Mouse (Mus musculus) midbrain, embryonic 11.5 days (tissue): ENCODE data around the gene Gm20458. TPM values are rescaled to one million over a fixed set of nuclear protein-coding genes. Genes with fewer than 3 reads are reported as not detected.
A peak's percentile ranks its signal among the peaks of the same experiment; 100 is the strongest.

Experiments used
- ATAC-seq: fragments of 200-750 bp; cut with Nextera tagmentation; 2 replicates; pipeline ENCODE4 v1.8.0; 2017; ENCODE audit warnings: moderate TSS enrichment, moderate library complexity; ENCODE audit not compliant: low FRiP score
- DNase-seq: peaks from one replicate; pipeline ENCODE4 v3.0.0; 2015; ENCODE audit warnings: low spot score; ENCODE audit errors: missing footprints
- H3K27ac ChIP-seq: fragments of 300-500 bp; sonication (generic); 2 replicates; pipeline ENCODE4 v1.5.1; 2014; ENCODE audit warnings: low read depth, low read length
- H3K27me3 ChIP-seq: fragments of 300-500 bp; sonication (generic); 2 replicates; pipeline ENCODE4 v1.6.1; 2014; ENCODE audit warnings: mild to moderate bottlenecking, low read length, moderate library complexity, mixed read lengths; ENCODE audit not compliant: control insufficient read depth, insufficient read depth
- H3K36me3 ChIP-seq: fragments of 300-500 bp; sonication (generic); 2 replicates; pipeline ENCODE4 v1.6.1; 2014; ENCODE audit warnings: mild to moderate bottlenecking, low read length, moderate library complexity, mixed read lengths; ENCODE audit not compliant: control insufficient read depth, insufficient read depth
- H3K4me1 ChIP-seq: fragments of 300-500 bp; sonication (generic); 2 replicates; pipeline ENCODE4 v1.6.1; 2014; ENCODE audit warnings: low read length; ENCODE audit not compliant: control insufficient read depth, insufficient read depth
- H3K4me2 ChIP-seq: fragments of 300-500 bp; sonication (generic); 2 replicates; pipeline ENCODE4 v1.6.1; 2014; ENCODE audit warnings: mild to moderate bottlenecking, moderate library complexity
- H3K4me3 ChIP-seq: fragments of 300-500 bp; sonication (generic); 2 replicates; pipeline ENCODE4 v1.5.1; 2014; ENCODE audit warnings: low read depth, low read length
- H3K9ac ChIP-seq: fragments of 300-500 bp; sonication (generic); 2 replicates; pipeline ENCODE4 v1.6.1; 2014; ENCODE audit warnings: low read length
- H3K9me3 ChIP-seq: fragments of 300-500 bp; sonication (generic); 2 replicates; pipeline ENCODE4 v1.6.1; 2016; ENCODE audit warnings: low read length; ENCODE audit not compliant: control insufficient read depth
- WGBS: fragments of 180-500 bp; shearing (Covaris S2); extraction: QIAGEN DNeasy Blood & Tissue Kit; methylation state at CpG from one replicate; pipeline ENCODE4 v1.1.7; 2014; 5-methylcytosine and 5-hydroxymethylcytosine counted together
- polyA plus RNA-seq: library from polyadenylated mRNA; unstranded; fragments of >200 nt; fragmentation: Nextera tagmentation; extraction: Ambion mirVana; gene quantifications from 2 replicates; pipeline ENCODE4 v1.2.1, GENCODE M21; 2014

Gene Gm20458
- polyA plus RNA-seq, 1 experiment from 2014 or later: 5.0 TPM

GRCm38 (mm10) chr2:164432541-164433191 lies 28.1 kb upstream of the Gm20458 start:
- H3K27me3 ChIP-seq: no peaks in the 10 kb centered on the region
- H3K27ac ChIP-seq: no peak overlapping the region
- 37% methylated on average over 22 of the region's 22 CpGs for WGBS
- no peak overlapping the region for H3K9ac ChIP-seq
- no peak overlapping the region for H3K4me2 ChIP-seq
- peak; percentile 82 for DNase-seq
- H3K36me3 ChIP-seq: no peaks in the 10 kb centered on the region
- no peak overlapping the region for H3K4me3 ChIP-seq
- peaks cover 4% of the 10 kb centered on the region; the same call in 1 of the 2 replicates for H3K4me1 ChIP-seq
- no peak for ATAC-seq
- no peaks in the 10 kb centered on the region for H3K9me3 ChIP-seq

GRCm38 (mm10) chr2:164433278-164433895 lies 27.4 kb upstream of the Gm20458 start:
- Histone ChIP-seq H3K9ac (no peak overlapping the region), H3K4me2 (no peak overlapping the region), H3K4me1 (peaks cover 4% of the 10 kb centered on the region; the same call in 1 of the 2 replicates), H3K27me3 (no peaks in the 10 kb centered on the region), H3K9me3 (no peaks in the 10 kb centered on the region), H3K36me3 (no peaks in the 10 kb centered on the region), H3K4me3 (no peak overlapping the region), H3K27ac (no peak overlapping the region)
- ATAC-seq (no peak), DNase-seq (peak; percentile 51)
- WGBS: 82% methylated on average over 9 of the region's 9 CpGs

GRCm38 (mm10) chr2:164434681-164435080 lies 26.1 kb upstream of the Gm20458 start:
- H3K27me3 ChIP-seq: no peaks in the 10 kb centered on the region
- H3K36me3 ChIP-seq: no peaks in the 10 kb centered on the region

GRCm38 (mm10) chr2:164435216-164436090 lies 25.3 kb upstream of the Gm20458 start:
- no peak overlapping the region for H3K9ac ChIP-seq
- WGBS: 64% methylated on average over 5 of the region's 5 CpGs
- no peak for ATAC-seq
- H3K4me3 ChIP-seq: no peak overlapping the region
- H3K4me1 ChIP-seq: peaks cover 4% of the 10 kb centered on the region; the same call in 1 of the 2 replicates
- H3K27ac ChIP-seq: no peak overlapping the region
- no peaks in the 10 kb centered on the region for H3K36me3 ChIP-seq
- no peak for DNase-seq
- H3K4me2 ChIP-seq: no peak overlapping the region
- no peaks in the 10 kb centered on the region for H3K9me3 ChIP-seq
- H3K27me3 ChIP-seq: no peaks in the 10 kb centered on the region

More at GRCm38 (mm10) chr2:164434681-164435080, 26.1 kb upstream of the Gm20458 start:
- H3K9ac ChIP-seq: no peak overlapping the region
- no peak overlapping the region for H3K4me3 ChIP-seq
- DNase-seq (no peak), ATAC-seq (no peak)
- no peaks in the 10 kb centered on the region for H3K9me3 ChIP-seq
- 89% methylated on average over 3 of the region's 3 CpGs for WGBS
- no peak overlapping the region for H3K4me2 ChIP-seq
- H3K4me1 ChIP-seq: peaks cover 4% of the 10 kb centered on the region; the same call in 1 of the 2 replicates
- H3K27ac ChIP-seq: no peak overlapping the region

GRCm38 (mm10) chr2:164436215-164436913 lies 24.4 kb upstream of the Gm20458 start:
- Histone ChIP-seq H3K9ac (0 out of 2 replicates have a peak overlapping the region, but pooled peaks have one; percentile 4), H3K4me1 (peaks cover 6% of the 10 kb centered on the region), H3K27me3 (peaks cover 4% of the 10 kb centered on the region), H3K4me2 (no peak overlapping the region), H3K4me3 (no peak overlapping the region), H3K9me3 (no peaks in the 10 kb centered on the region), H3K36me3 (no peaks in the 10 kb centered on the region), H3K27ac (no peak overlapping the region)
- WGBS: 19% methylated on average over 8 of the region's 8 CpGs
- ATAC-seq: no peak
- peak; percentile 72 for DNase-seq

GRCm38 (mm10) chr2:164436961-164437360 lies 23.8 kb upstream of the Gm20458 start:
- no peak overlapping the region for H3K27ac ChIP-seq
- ATAC-seq (no peak), DNase-seq (no peak)
- peaks cover 10% of the 10 kb centered on the region for H3K4me1 ChIP-seq
- H3K4me2 ChIP-seq: no peak overlapping the region
- 0 out of 2 replicates have a peak overlapping the region, but pooled peaks have one; percentile 4 for H3K9ac ChIP-seq
- no peak overlapping the region for H3K4me3 ChIP-seq
- H3K9me3 ChIP-seq: no peaks in the 10 kb centered on the region
- peaks cover 6% of the 10 kb centered on the region for H3K27me3 ChIP-seq
- WGBS: 55% methylated on average over 3 of the region's 3 CpGs
- H3K36me3 ChIP-seq: no peaks in the 10 kb centered on the region

GRCm38 (mm10) chr2:164437710-164438109 lies 23.1 kb upstream of the Gm20458 start:
- no peak overlapping the region for H3K27ac ChIP-seq
- H3K9me3 ChIP-seq: no peaks in the 10 kb centered on the region
- H3K4me3 ChIP-seq: no peak overlapping the region
- no peak overlapping the region for H3K4me2 ChIP-seq
- H3K27me3 ChIP-seq: peaks cover 6% of the 10 kb centered on the region
- DNase-seq: peak; percentile 69
- WGBS: 79% methylated on average over 6 of the region's 6 CpGs
- peaks cover 11% of the 10 kb centered on the region for H3K4me1 ChIP-seq
- H3K36me3 ChIP-seq: no peaks in the 10 kb centered on the region
- ATAC-seq: no peak
- no peak overlapping the region for H3K9ac ChIP-seq

- no peak overlapping the region for H3K27ac ChIP-seq
- peaks cover 6% of the 10 kb centered on the region for H3K27me3 ChIP-seq
- H3K36me3 ChIP-seq: no peaks in the 10 kb centered on the region
- H3K9ac ChIP-seq: no peak overlapping the region
- ATAC-seq: no peak
- WGBS: 71% methylated on average over 8 of the region's 8 CpGs
- peaks cover 11% of the 10 kb centered on the region for H3K4me1 ChIP-seq
- no peak overlapping the region for H3K4me2 ChIP-seq
- no peak for DNase-seq
- H3K9me3 ChIP-seq: no peaks in the 10 kb centered on the region
- no peak overlapping the region for H3K4me3 ChIP-seq
These were observed 22.5 kb upstream of the Gm20458 start for GRCm38 (mm10) chr2:164438257-164438656.
